Mouse (Mus musculus): ENCODE results near the gene Tbxa2r. TPM values are rescaled to one million over a fixed set of nuclear protein-coding genes. Genes with fewer than 3 reads are reported as not detected.
A peak's percentile ranks its signal among the peaks of the same experiment; 100 is the strongest.

Gene Tbxa2r
- polyA plus RNA-seq, 1 experiment = 0.47 TPM

- no peak overlapping the region for H3K27ac ChIP-seq (ENCODE audit: control insufficient read depth, insufficient read depth, low read depth, low read length)
- no peaks in the 10 kb centered on the region for H3K36me3 ChIP-seq (ENCODE audit: control insufficient read depth, insufficient read depth, low read length)
- no peaks in the 10 kb centered on the region; the same call in 1 of the 2 replicates for H3K4me1 ChIP-seq (ENCODE audit: control insufficient read depth, insufficient read depth, low read length)
- no peak overlapping the region for H3K4me3 ChIP-seq (ENCODE audit: control insufficient read depth, low read depth, low read length)
- 0 out of 2 replicates have a peak, but pooled peaks have one; percentile 18 for TF ChIP-seq POLR2A (IDR thresholded peaks at IDR 0.05; ENCODE audit: control insufficient read depth, low read depth, low read length)
- TF ChIP-seq CTCF (IDR thresholded peaks at IDR 0.05; ENCODE audit: control insufficient read depth, insufficient read depth, insufficient replicate concordance, low read depth, low read length) = no peak
- H3K27me3 ChIP-seq (ENCODE audit: control insufficient read depth, insufficient read depth, low read length) = no peaks in the 10 kb centered on the region
Measured at GRCm38 (mm10) chr10:81305663-81306062, 22.9 kb upstream of the Tbxa2r start.

GRCm38 (mm10) chr10:81306173-81306668, 22.3 kb upstream of the Tbxa2r start:
- no peaks in the 10 kb centered on the region for H3K36me3 ChIP-seq (ENCODE audit: control insufficient read depth, insufficient read depth, low read length)
- no peaks in the 10 kb centered on the region for H3K27me3 ChIP-seq (ENCODE audit: control insufficient read depth, insufficient read depth, low read length)
- no peaks in the 10 kb centered on the region; the same call in 1 of the 2 replicates for H3K4me1 ChIP-seq (ENCODE audit: control insufficient read depth, insufficient read depth, low read length)
- no peak overlapping the region for H3K27ac ChIP-seq (ENCODE audit: control insufficient read depth, insufficient read depth, low read depth, low read length)
- no peak overlapping the region for H3K4me3 ChIP-seq (ENCODE audit: control insufficient read depth, low read depth, low read length)
- TF ChIP-seq POLR2A (IDR thresholded peaks at IDR 0.05; ENCODE audit: control insufficient read depth, low read depth, low read length) (no peak), CTCF (IDR thresholded peaks at IDR 0.05; ENCODE audit: control insufficient read depth, insufficient read depth, insufficient replicate concordance, low read depth, low read length) (no peak)

- Histone ChIP-seq H3K36me3 (ENCODE audit: control insufficient read depth, insufficient read depth, low read length) (no peaks in the 10 kb centered on the region), H3K4me3 (ENCODE audit: control insufficient read depth, low read depth, low read length) (no peak overlapping the region), H3K27me3 (ENCODE audit: control insufficient read depth, insufficient read depth, low read length) (no peaks in the 10 kb centered on the region), H3K4me1 (ENCODE audit: control insufficient read depth, insufficient read depth, low read length) (no peaks in the 10 kb centered on the region; the same call in 1 of the 2 replicates), H3K27ac (ENCODE audit: control insufficient read depth, insufficient read depth, low read depth, low read length) (no peak overlapping the region)
- TF ChIP-seq POLR2A (IDR thresholded peaks at IDR 0.05; ENCODE audit: control insufficient read depth, low read depth, low read length) = no peak
- no peak for TF ChIP-seq CTCF (IDR thresholded peaks at IDR 0.05; ENCODE audit: control insufficient read depth, insufficient read depth, insufficient replicate concordance, low read depth, low read length)
Measured at GRCm38 (mm10) chr10:81306837-81307682, 21.5 kb upstream of the Tbxa2r start.

GRCm38 (mm10) chr10:81309571-81309970, 19.0 kb upstream of the Tbxa2r start:
- H3K27me3 ChIP-seq (ENCODE audit: control insufficient read depth, insufficient read depth, low read length) = no peaks in the 10 kb centered on the region
- H3K4me3 ChIP-seq (ENCODE audit: control insufficient read depth, low read depth, low read length) = no peak overlapping the region
- H3K4me1 ChIP-seq (ENCODE audit: control insufficient read depth, insufficient read depth, low read length) = no peaks in the 10 kb centered on the region; the same call in 1 of the 2 replicates
- no peak for TF ChIP-seq POLR2A (IDR thresholded peaks at IDR 0.05; ENCODE audit: control insufficient read depth, low read depth, low read length)
- no peaks in the 10 kb centered on the region for H3K36me3 ChIP-seq (ENCODE audit: control insufficient read depth, insufficient read depth, low read length)
- H3K27ac ChIP-seq (ENCODE audit: control insufficient read depth, insufficient read depth, low read depth, low read length) = no peak overlapping the region

- TF ChIP-seq CTCF (IDR thresholded peaks at IDR 0.05; ENCODE audit: control insufficient read depth, insufficient read depth, insufficient replicate concordance, low read depth, low read length) (no peak), POLR2A (IDR thresholded peaks at IDR 0.05; ENCODE audit: control insufficient read depth, low read depth, low read length) (no peak)
- no peaks in the 10 kb centered on the region for H3K36me3 ChIP-seq (ENCODE audit: control insufficient read depth, insufficient read depth, low read length)
- no peak overlapping the region for H3K4me3 ChIP-seq (ENCODE audit: control insufficient read depth, low read depth, low read length)
- H3K27ac ChIP-seq (ENCODE audit: control insufficient read depth, insufficient read depth, low read depth, low read length) = no peak overlapping the region
- no peaks in the 10 kb centered on the region for H3K27me3 ChIP-seq (ENCODE audit: control insufficient read depth, insufficient read depth, low read length)
- H3K4me1 ChIP-seq (ENCODE audit: control insufficient read depth, insufficient read depth, low read length) = peaks cover 1% of the 10 kb centered on the region
Measured at GRCm38 (mm10) chr10:81313581-81313980, 14.9 kb upstream of the Tbxa2r start.

GRCm38 (mm10) chr10:81314201-81314600, 14.3 kb upstream of the Tbxa2r start:
- H3K27ac ChIP-seq (ENCODE audit: control insufficient read depth, insufficient read depth, low read depth, low read length) = no peak overlapping the region
- H3K4me1 ChIP-seq (ENCODE audit: control insufficient read depth, insufficient read depth, low read length) = peaks cover 6% of the 10 kb centered on the region
- no peaks in the 10 kb centered on the region for H3K27me3 ChIP-seq (ENCODE audit: control insufficient read depth, insufficient read depth, low read length)
- no peak overlapping the region for H3K4me3 ChIP-seq (ENCODE audit: control insufficient read depth, low read depth, low read length)
- TF ChIP-seq POLR2A (IDR thresholded peaks at IDR 0.05; ENCODE audit: control insufficient read depth, low read depth, low read length) (no peak), CTCF (IDR thresholded peaks at IDR 0.05; ENCODE audit: control insufficient read depth, insufficient read depth, insufficient replicate concordance, low read depth, low read length) (no peak)
- H3K36me3 ChIP-seq (ENCODE audit: control insufficient read depth, insufficient read depth, low read length) = no peaks in the 10 kb centered on the region

- H3K36me3 ChIP-seq (ENCODE audit: control insufficient read depth, insufficient read depth, low read length) = no peaks in the 10 kb centered on the region
Measured at GRCm38 (mm10) chr10:81315587-81315986, 12.9 kb upstream of the Tbxa2r start.

More at GRCm38 (mm10) chr10:81315587-81315986, 12.9 kb upstream of the Tbxa2r start:
- Histone ChIP-seq H3K27me3 (ENCODE audit: control insufficient read depth, insufficient read depth, low read length) (no peaks in the 10 kb centered on the region), H3K4me1 (ENCODE audit: control insufficient read depth, insufficient read depth, low read length) (peaks cover 13% of the 10 kb centered on the region), H3K27ac (ENCODE audit: control insufficient read depth, insufficient read depth, low read depth, low read length) (no peak overlapping the region), H3K4me3 (ENCODE audit: control insufficient read depth, low read depth, low read length) (no peak overlapping the region)
- TF ChIP-seq CTCF (IDR thresholded peaks at IDR 0.05; ENCODE audit: control insufficient read depth, insufficient read depth, insufficient replicate concordance, low read depth, low read length) (no peak), POLR2A (IDR thresholded peaks at IDR 0.05; ENCODE audit: control insufficient read depth, low read depth, low read length) (no peak)
